Mouse (Mus musculus) neural tube, embryonic 14.5 days (tissue): ENCODE data around the gene Sh2d5. TPM values are rescaled to one million over a fixed set of nuclear protein-coding genes. Genes with fewer than 3 reads are reported as not detected.
A peak's percentile ranks its signal among the peaks of the same experiment; 100 is the strongest.

ENCODE experiments used
- ATAC-seq: fragments of 200-750 bp; cut with Nextera tagmentation; 2 replicates; pipeline ENCODE4 v1.8.0; 2017; ENCODE audit warnings: low read depth, mild to moderate bottlenecking, moderate TSS enrichment, moderate library complexity
- H3K27ac ChIP-seq: fragments of 300-500 bp; sonication (generic); 2 replicates; pipeline ENCODE4 v1.5.1; 2014; ENCODE audit warnings: low read depth, mild to moderate bottlenecking, control low read depth, low read length, moderate library complexity, mixed read lengths
- H3K27me3 ChIP-seq: fragments of 300-500 bp; sonication (generic); 2 replicates; pipeline ENCODE4 v1.6.1; 2014; ENCODE audit warnings: low read length; ENCODE audit not compliant: control insufficient read depth, insufficient read depth
- H3K36me3 ChIP-seq: fragments of 300-500 bp; sonication (generic); 2 replicates; pipeline ENCODE4 v1.6.1; 2014; ENCODE audit warnings: low read length, mixed read lengths; ENCODE audit not compliant: control insufficient read depth, insufficient read depth
- H3K4me1 ChIP-seq: fragments of 300-500 bp; sonication (generic); 2 replicates; pipeline ENCODE4 v1.6.1; 2014; ENCODE audit warnings: low read length; ENCODE audit not compliant: control insufficient read depth, insufficient read depth
- H3K4me2 ChIP-seq: fragments of 300-500 bp; sonication (generic); 2 replicates; pipeline ENCODE4 v1.6.1; 2014; ENCODE audit warnings: mild to moderate bottlenecking, low read depth, low read length, control low read depth
- H3K4me3 ChIP-seq: fragments of 300-500 bp; sonication (generic); 2 replicates; pipeline ENCODE4 v1.5.1; 2014; ENCODE audit warnings: low read depth, low read length, control low read depth, mixed read lengths
- H3K9ac ChIP-seq: fragments of 300-500 bp; sonication (generic); replicated peaks from 2 replicates; pipeline ENCODE4 v1.6.1; 2014; ENCODE audit warnings: low read depth, mild to moderate bottlenecking, control low read depth, low read length, mixed read lengths
- H3K9me3 ChIP-seq: fragments of 300-500 bp; sonication (generic); 2 replicates; pipeline ENCODE4 v1.6.1; 2016; ENCODE audit warnings: low read length; ENCODE audit not compliant: control insufficient read depth
- WGBS: fragments of 180-500 bp; shearing (Covaris S2); extraction: QIAGEN DNeasy Blood & Tissue Kit; methylation state at CpG from one replicate; pipeline ENCODE4 v1.1.7; 2014; 5-methylcytosine and 5-hydroxymethylcytosine counted together
- polyA plus RNA-seq: library from polyadenylated mRNA; unstranded; fragments of >200 nt; fragmentation: Nextera tagmentation; extraction: Ambion mirVana; gene quantifications from 2 replicates; pipeline ENCODE4 v1.2.1, GENCODE M21; 2014

The Sh2d5 gene
- polyA plus RNA-seq, 1 experiment from 2014 or later = 14.8 TPM

DNA sequence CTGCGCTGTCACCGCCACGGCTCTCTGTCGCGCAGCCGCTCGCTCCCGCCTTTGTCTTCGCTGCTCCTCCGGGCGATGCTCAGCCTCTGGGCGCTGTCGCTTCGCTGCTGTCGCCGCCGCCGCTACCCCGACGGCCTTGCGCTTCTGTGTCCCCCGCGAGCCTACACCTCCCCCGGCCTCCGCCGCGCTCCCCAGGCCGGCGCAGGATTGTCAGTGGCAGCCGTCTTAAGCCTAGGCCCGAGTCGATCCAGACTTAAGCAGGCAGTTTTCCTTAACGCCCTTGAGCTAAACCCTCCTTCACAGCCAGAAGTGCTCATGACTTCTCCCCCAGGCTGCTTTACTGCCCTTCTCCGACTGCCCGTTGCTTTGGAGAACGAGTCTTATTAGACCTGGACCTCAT, 32.8 kb upstream of the Sh2d5 start:
- ATAC-seq = 0 out of 2 replicates have a peak, but pooled peaks have one; percentile 3
- Histone ChIP-seq H3K36me3 (peaks cover 5% of the 10 kb centered on the region; the same call in 1 of the 2 replicates), H3K9me3 (no peaks in the 10 kb centered on the region), H3K4me2 (peak overlapping the region; percentile 66), H3K4me1 (peaks cover 23% of the 10 kb centered on the region), H3K9ac (peak overlapping the region; percentile 97), H3K27me3 (no peaks in the 10 kb centered on the region), H3K27ac (peak overlapping the region; percentile 100), H3K4me3 (peak overlapping the region; percentile 79)
- WGBS = under 1% methylated on average over 35 of the region's 36 CpGs

DNA sequence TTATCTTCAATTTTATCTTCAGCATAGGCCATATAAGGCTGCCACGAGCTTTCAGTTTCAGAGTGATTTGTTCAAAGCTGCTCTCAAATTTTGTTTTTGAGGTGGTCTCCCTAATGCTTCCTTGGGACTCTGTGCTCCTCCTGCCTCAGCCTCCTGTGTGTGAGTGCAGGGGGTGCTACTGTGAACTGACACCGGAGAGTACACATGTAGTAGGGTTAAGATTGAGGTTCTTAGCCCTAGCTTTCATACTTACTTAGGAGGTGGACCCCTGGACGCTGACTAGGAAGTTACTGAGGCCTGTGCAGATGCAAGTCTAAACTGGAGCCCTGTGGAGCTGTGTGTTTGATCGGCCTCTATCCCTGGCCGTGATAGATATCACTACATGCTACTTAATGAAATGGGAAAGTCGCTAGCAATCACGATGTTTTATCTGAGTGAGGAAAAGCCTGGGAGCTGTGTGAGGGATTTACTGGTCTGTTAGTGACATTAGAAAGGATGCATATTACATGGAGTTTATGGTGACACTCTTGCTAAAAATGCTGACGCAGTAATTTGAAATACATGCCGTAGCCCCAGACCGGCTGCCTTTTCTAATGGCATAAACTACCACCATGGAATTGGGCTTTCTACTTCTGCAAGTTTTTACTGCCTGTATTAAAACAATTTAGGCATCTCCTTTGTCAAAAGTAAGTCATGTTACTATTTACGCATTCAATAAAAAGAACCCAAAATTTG, 32.1 kb upstream of the Sh2d5 start:
- no peaks in the 10 kb centered on the region for H3K27me3 ChIP-seq
- H3K9ac ChIP-seq = peak overlapping the region; percentile 97; the same call in 1 of the 2 replicates
- WGBS = 81% methylated on average over 11 of the region's 11 CpGs
- H3K4me3 ChIP-seq = peak overlapping the region; percentile 79
- no peak for ATAC-seq
- H3K36me3 ChIP-seq = peaks cover 12% of the 10 kb centered on the region
- no peaks in the 10 kb centered on the region for H3K9me3 ChIP-seq
- H3K4me2 ChIP-seq = peak overlapping the region; percentile 66
- H3K27ac ChIP-seq = no peak overlapping the region
- H3K4me1 ChIP-seq = peaks cover 23% of the 10 kb centered on the region

DNA sequence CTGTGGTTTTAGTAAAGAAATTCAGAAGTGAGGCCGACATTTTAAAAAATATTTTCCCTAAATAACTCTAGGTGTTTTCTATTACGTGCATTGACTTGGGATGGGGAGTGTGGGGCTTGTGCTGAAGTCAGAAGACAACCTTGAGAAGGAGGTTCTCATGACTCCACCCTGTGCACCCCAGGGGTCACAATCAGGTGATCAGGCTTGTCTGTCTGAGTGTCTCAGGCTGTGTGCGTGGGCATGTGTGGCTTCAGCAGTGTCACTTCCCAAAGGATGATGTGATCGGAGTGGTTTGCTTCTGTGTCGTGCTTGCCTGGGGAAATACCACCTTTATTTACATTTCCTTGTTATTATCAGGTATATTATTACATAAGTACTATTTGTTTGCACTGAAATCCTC, 30.9 kb upstream of the Sh2d5 start:
- Histone ChIP-seq H3K9me3 (no peaks in the 10 kb centered on the region), H3K27me3 (no peaks in the 10 kb centered on the region), H3K4me1 (peaks cover 23% of the 10 kb centered on the region), H3K27ac (no peak overlapping the region), H3K36me3 (peaks cover 24% of the 10 kb centered on the region), H3K4me3 (no peak overlapping the region), H3K9ac (no peak overlapping the region), H3K4me2 (no peak overlapping the region)
- 89% methylated on average over 5 of the region's 5 CpGs for WGBS
- ATAC-seq = no peak

DNA sequence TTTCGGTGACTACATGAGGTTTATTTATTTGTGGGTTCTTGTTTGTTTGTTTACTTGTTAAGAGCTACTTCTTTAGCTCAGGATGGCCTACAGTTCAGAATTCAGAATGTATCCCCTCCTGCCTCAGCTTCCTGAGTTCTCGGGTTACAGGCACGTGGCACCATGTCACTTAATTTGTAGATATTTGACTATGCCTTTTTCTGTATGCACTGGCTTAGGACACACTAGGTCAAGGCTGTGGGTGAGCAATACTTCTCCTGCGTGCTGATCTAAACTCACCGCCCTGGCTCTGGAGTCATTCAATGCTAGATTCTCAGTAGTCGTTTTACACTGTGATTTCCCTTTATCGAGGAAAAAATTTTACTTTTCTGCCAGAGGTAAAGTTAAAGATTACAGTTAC, 29.4 kb upstream of the Sh2d5 start:
- Histone ChIP-seq H3K4me1 (peaks cover 19% of the 10 kb centered on the region), H3K9me3 (no peaks in the 10 kb centered on the region), H3K9ac (no peak overlapping the region), H3K36me3 (peaks cover 32% of the 10 kb centered on the region), H3K27ac (no peak overlapping the region), H3K4me3 (no peak overlapping the region), H3K4me2 (no peak overlapping the region), H3K27me3 (no peaks in the 10 kb centered on the region)
- ATAC-seq = no peak
- 89% methylated on average over 7 of the region's 7 CpGs for WGBS

DNA sequence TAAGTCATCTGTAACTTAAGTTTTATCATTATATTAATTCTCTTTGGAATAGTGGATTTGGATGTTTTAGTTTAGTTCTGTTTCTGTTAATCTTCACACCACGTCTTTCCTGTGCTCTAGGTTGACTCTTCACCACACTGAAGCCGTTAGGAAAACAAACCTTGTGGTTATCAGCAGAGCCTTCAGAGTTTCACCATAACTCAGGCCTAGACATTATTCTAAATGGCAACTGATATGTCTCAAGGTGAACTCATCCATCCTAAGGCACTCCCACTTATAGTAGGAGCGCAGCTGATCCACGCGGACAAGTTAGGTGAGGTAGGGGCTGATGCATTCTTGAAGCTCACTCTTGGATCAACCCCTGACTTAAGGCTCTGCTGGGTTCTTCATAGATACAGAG, 28.8 kb upstream of the Sh2d5 start:
- ATAC-seq = no peak
- Histone ChIP-seq H3K4me1 (peaks cover 18% of the 10 kb centered on the region), H3K27ac (no peak overlapping the region), H3K9ac (no peak overlapping the region), H3K4me3 (no peak overlapping the region), H3K4me2 (no peak overlapping the region), H3K36me3 (peaks cover 38% of the 10 kb centered on the region), H3K9me3 (no peaks in the 10 kb centered on the region), H3K27me3 (no peaks in the 10 kb centered on the region)
- 91% methylated on average over 5 of the region's 5 CpGs for WGBS

DNA sequence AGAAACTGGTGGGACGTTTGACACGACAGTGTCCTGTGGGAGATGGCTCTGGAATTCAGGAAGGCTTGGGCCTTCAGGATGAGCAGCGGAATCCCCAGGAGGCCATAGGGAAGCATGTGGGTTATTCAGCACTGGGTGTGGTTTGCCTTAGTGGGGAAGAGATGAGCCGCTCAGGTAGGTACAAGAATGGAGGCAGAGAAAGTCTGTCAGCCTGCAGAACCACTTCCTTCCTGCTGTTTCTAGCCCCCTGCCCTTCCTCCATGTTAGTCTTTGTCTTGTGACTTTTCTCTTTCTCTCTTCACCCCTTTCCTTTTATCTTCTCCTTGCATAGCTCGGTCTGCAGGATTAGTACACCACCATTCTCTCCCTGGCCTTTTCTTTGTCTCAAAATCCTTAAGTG, 27.8 kb upstream of the Sh2d5 start:
- H3K9me3 ChIP-seq = no peaks in the 10 kb centered on the region
- H3K36me3 ChIP-seq = peaks cover 46% of the 10 kb centered on the region
- H3K4me2 ChIP-seq = no peak overlapping the region
- no peak overlapping the region for H3K27ac ChIP-seq
- 89% methylated on average over 5 of the region's 5 CpGs for WGBS
- no peak overlapping the region for H3K4me3 ChIP-seq
- no peaks in the 10 kb centered on the region for H3K27me3 ChIP-seq
- H3K4me1 ChIP-seq = peaks cover 18% of the 10 kb centered on the region
- H3K9ac ChIP-seq = no peak overlapping the region
- ATAC-seq = no peak

DNA sequence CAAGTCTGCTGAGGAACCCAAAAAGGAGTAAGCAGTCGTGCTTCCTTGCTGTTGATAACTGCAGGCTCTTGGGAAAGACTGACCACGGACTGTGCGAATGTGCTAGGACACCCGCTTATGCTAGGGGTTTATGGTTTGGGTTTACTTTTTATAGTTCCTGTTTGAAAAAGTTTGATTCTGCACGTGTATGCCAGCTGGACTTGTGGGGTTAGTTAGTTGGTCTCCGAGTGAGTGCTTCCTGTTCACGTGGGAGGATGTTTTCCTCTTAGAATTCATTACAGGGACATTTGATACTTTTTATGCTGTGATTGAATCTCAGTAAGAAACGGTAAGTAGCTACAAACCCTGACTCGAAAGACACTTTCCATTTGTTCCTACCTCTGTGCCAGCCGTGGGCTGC, 26.6 kb upstream of the Sh2d5 start:
- Histone ChIP-seq H3K4me2 (no peak overlapping the region), H3K4me3 (no peak overlapping the region), H3K9ac (no peak overlapping the region), H3K9me3 (no peaks in the 10 kb centered on the region), H3K27ac (no peak overlapping the region), H3K36me3 (peaks cover 56% of the 10 kb centered on the region), H3K4me1 (peaks cover 9% of the 10 kb centered on the region), H3K27me3 (no peaks in the 10 kb centered on the region)
- ATAC-seq = no peak
- 88% methylated on average over 10 of the region's 10 CpGs for WGBS

DNA sequence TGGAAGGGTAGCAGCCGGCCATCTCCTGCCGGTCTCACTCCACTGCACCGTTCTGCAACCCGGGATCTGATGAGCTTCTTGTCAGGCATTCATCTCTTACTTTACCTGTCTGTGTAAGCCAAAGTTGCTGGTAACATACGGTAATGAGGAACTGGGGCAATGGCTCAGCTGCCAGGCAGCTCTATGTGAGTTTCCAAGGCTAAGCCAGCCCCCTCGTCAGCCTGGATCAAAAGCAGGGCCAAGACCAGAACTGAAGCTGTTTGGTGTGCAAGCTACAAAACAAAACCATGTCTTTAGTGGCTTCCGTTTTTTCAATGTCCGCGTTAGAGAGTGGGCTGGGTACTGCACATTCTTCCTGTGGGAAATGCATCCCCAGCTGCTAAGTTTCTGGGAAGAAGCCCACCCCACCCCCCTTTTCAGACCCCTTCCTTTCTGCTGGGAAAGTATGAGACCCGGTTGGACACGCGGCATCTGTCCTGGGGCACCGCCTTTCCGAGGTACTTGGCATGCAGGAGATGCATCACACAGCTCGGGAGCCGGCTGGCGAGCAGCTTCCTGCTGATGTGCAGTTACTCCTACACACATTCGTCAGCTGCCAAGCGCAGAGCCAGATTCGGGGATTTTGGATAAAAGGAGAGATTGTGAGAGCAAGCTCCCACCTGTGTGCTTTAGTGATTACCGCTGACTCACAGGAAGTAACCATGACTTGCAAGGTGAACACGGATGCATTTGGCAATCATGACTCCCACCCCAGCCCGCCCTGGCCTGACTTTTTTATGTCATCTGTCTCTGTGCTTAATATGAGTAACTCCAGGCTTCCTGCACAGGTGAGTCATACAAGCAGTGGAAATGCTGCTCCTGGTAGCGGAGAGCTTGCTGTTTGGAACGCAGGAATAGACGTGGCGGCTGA, 3.2 kb upstream of the Sh2d5 start:
- Histone ChIP-seq H3K9me3 (no peaks in the 10 kb centered on the region), H3K4me2 (no peak overlapping the region), H3K4me3 (no peak overlapping the region), H3K4me1 (peaks cover 18% of the 10 kb centered on the region), H3K9ac (no peak overlapping the region), H3K36me3 (peaks cover 28% of the 10 kb centered on the region), H3K27ac (no peak overlapping the region), H3K27me3 (no peaks in the 10 kb centered on the region)
- ATAC-seq = no peak
- WGBS = 61% methylated on average over 27 of the region's 27 CpGs

DNA sequence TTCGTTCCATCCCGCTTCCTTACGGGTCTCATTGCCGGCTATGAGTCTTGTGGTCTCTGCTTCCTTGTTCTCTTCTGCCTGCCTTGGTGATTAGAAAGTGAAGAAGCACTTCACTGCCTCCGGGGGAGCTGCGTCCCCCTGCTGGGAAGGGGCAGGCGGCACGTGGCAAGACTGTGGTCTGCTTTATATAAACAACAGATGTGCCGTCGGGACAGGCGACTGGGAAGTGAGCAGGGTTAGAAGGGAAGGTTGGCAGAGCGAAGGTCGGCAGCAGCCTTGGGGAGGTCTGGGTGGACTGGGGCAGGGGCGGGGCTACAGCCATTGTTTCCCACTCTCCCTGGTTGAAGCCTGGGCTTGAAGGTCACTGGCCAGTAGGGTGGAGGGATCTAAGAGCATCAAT, 1.6 kb downstream of the Sh2d5 start:
- Histone ChIP-seq H3K36me3 (no peaks in the 10 kb centered on the region), H3K4me1 (peaks cover 24% of the 10 kb centered on the region), H3K9me3 (no peaks in the 10 kb centered on the region), H3K27ac (peak overlapping the region; percentile 44; the same call in 1 of the 2 replicates), H3K4me2 (peak overlapping the region; percentile 89), H3K9ac (peak overlapping the region; percentile 53), H3K4me3 (peak overlapping the region; percentile 57), H3K27me3 (no peaks in the 10 kb centered on the region)
- ATAC-seq = no peak
- WGBS = 1% methylated on average over 14 of the region's 14 CpGs
